Mouse (Mus musculus) lung, embryonic 16.5 days (tissue): Measurements from ENCODE around the gene Rasgef1b. TPM values are rescaled to one million over a fixed set of nuclear protein-coding genes. Genes with fewer than 3 reads are reported as not detected.
A peak's percentile ranks its signal among the peaks of the same experiment; 100 is the strongest.

Experiments used
- ATAC-seq: fragments of 200-750 bp; cut with Nextera tagmentation; 2 replicates; pipeline ENCODE4 v1.8.0; 2017; ENCODE audit warnings: low read depth, mild to moderate bottlenecking, moderate library complexity
- H3K27ac ChIP-seq: fragments of 300-500 bp; sonication (generic); 2 replicates; pipeline ENCODE4 v1.5.1; 2014; ENCODE audit warnings: mild to moderate bottlenecking, control low read depth, low read length
- H3K27me3 ChIP-seq: fragments of 300-500 bp; sonication (generic); 2 replicates; pipeline ENCODE4 v1.6.1; 2014; ENCODE audit warnings: low read depth, low read length, mixed read lengths; ENCODE audit not compliant: control insufficient read depth, insufficient read depth
- H3K36me3 ChIP-seq: fragments of 300-500 bp; sonication (generic); 2 replicates; pipeline ENCODE4 v1.6.1; 2014; ENCODE audit warnings: low read length; ENCODE audit not compliant: control insufficient read depth, insufficient read depth
- H3K4me1 ChIP-seq: fragments of 300-500 bp; sonication (generic); replicated peaks from 2 replicates; pipeline ENCODE4 v1.6.1; 2014; ENCODE audit warnings: low read length, mixed read lengths; ENCODE audit not compliant: control insufficient read depth, insufficient read depth
- H3K4me2 ChIP-seq: fragments of 300-500 bp; sonication (generic); 2 replicates; pipeline ENCODE4 v1.6.1; 2014; ENCODE audit warnings: low read depth, low read length, control low read depth
- H3K4me3 ChIP-seq: fragments of 300-500 bp; sonication (generic); 2 replicates; pipeline ENCODE4 v1.5.1; 2014; ENCODE audit warnings: mild to moderate bottlenecking, low read length, control low read depth
- H3K9ac ChIP-seq: fragments of 300-500 bp; sonication (generic); 2 replicates; pipeline ENCODE4 v1.6.1; 2014; ENCODE audit warnings: low read length, control low read depth
- H3K9me3 ChIP-seq: fragments of 300-500 bp; sonication (generic); 2 replicates; pipeline ENCODE4 v1.6.1; 2016; ENCODE audit warnings: low read length; ENCODE audit not compliant: control insufficient read depth
- WGBS: fragments of 180-500 bp; shearing (Covaris S2); extraction: QIAGEN DNeasy Blood & Tissue Kit; methylation state at CpG from one replicate; pipeline ENCODE4 v1.1.7; 2014; 5-methylcytosine and 5-hydroxymethylcytosine counted together
- polyA plus RNA-seq: library from polyadenylated mRNA; unstranded; fragments of >200 nt; fragmentation: Nextera tagmentation; extraction: Ambion mirVana; gene quantifications from 2 replicates; pipeline ENCODE4 v1.2.1, GENCODE M21; 2015

Gene Rasgef1b
- polyA plus RNA-seq, 1 experiment from 2014 or later = 17.3 TPM

DNA sequence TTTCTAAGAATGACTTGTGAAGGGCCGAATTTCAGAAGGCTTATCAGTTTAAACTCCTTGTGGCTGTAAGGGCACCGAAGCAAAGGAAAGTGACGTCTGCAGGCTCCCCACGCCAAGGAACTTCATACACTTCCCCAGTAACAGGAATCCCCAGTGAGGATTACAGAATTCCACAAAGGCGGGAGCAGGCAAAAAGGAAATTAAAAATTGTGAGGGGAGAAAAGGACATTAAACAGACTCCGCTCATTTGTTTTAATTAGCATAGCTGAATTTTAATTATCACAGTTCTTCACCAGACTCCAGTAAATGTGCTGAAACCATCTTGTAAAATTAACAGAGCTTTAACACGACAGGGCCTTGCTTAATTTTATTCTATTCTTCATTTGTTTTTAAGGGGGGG, 17.2 kb upstream of the Rasgef1b start:
- no peak overlapping the region for H3K4me2 ChIP-seq
- no peak for ATAC-seq
- H3K4me3 ChIP-seq = no peak overlapping the region
- H3K9ac ChIP-seq = no peak overlapping the region
- no peaks in the 10 kb centered on the region for H3K27me3 ChIP-seq
- H3K9me3 ChIP-seq = no peaks in the 10 kb centered on the region
- 50% methylated on average over 7 of the region's 7 CpGs for WGBS
- no peaks in the 10 kb centered on the region for H3K4me1 ChIP-seq
- no peaks in the 10 kb centered on the region for H3K36me3 ChIP-seq
- H3K27ac ChIP-seq = no peak overlapping the region

DNA sequence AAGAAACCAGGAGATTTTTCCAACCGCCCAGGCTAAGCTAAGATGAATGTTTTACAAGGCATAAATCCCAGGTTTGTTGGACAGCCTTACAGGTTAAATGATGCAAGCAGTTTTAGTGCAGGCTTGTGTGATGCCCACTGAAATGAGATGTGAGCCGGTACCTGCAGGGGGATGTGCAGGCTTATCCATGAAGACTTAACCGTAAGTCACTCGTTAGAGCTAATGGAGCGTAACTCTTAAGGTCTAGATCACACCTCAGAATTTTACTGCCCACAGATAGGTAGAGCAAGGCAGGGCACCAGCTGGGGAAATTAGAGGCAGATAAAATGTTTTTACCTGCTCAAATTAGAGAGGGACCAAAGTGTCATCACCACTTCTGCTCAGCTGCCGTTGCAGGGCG, 14.0 kb upstream of the Rasgef1b start:
- WGBS = 81% methylated on average over 7 of the region's 7 CpGs
- Histone ChIP-seq H3K27me3 (peaks cover 2% of the 10 kb centered on the region; the same call in 1 of the 2 replicates), H3K9me3 (no peaks in the 10 kb centered on the region), H3K4me1 (no peaks in the 10 kb centered on the region), H3K9ac (no peak overlapping the region), H3K36me3 (no peaks in the 10 kb centered on the region), H3K4me2 (no peak overlapping the region), H3K27ac (no peak overlapping the region), H3K4me3 (no peak overlapping the region)
- ATAC-seq = no peak

DNA sequence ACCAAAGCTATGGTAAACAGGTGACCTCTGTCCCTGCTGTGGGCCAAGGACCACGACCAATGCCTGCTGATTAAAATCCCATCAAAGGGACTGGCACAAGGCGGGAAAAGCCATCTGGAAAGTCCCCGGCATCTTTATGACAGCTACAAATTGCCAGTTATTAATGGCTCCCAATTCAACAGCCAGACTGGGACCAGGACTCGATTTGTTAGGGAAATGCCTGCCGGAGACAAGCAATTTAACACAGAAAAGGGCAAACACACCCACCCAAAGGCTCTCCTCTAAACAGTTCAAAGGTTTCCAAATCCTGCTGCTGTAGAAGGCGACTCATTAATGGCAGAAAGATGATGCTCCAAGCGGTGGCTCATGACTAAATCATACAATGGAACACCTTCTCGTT, 13.2 kb upstream of the Rasgef1b start:
- Histone ChIP-seq H3K4me3 (no peak overlapping the region), H3K36me3 (no peaks in the 10 kb centered on the region), H3K4me1 (no peaks in the 10 kb centered on the region), H3K9me3 (no peaks in the 10 kb centered on the region), H3K27me3 (peaks cover 2% of the 10 kb centered on the region; the same call in 1 of the 2 replicates), H3K9ac (no peak overlapping the region), H3K27ac (no peak overlapping the region), H3K4me2 (no peak overlapping the region)
- 46% methylated on average over 8 of the region's 8 CpGs for WGBS
- no peak for ATAC-seq

DNA sequence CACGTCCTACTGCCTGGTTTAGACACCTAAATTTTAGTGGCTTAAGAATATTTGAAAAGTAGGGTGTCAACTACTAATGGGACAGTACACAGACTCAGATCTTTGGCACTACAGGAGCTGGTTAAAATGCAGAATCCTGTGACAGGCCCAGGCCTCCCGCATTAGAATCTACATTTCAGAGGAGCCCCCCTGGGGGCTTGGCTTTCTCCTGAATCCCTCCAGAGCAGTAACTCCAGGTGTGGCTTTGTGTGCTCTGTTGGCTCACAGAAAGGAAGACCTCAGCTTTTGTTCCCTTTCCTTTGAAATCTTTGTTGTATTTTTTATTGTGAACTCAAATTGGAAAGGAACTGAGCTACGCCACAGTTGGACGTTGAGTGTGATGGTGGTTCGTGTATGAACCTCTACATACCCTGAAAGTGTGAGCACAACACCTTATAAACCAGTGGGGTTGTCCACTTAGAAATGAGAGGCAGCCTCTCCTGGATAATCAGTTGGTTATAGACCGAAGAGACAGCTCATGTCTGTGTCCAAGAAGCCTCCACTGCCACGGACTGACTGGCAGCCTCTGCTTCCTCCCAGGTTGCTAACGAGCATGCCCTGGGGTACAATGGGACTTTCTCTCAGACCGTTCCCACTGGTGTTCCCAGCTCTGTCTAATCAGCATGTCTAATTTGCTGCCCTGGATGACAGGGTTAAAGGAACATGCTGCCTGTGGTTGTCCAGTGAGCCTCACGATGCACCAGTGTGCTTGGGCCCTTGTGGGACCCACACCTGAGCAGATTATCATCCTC, 9.3 kb upstream of the Rasgef1b start:
- no peak overlapping the region for H3K4me3 ChIP-seq
- ATAC-seq = no peak
- WGBS = 50% methylated on average over 10 of the region's 10 CpGs
- H3K9ac ChIP-seq = no peak overlapping the region
- H3K9me3 ChIP-seq = no peaks in the 10 kb centered on the region
- no peak overlapping the region for H3K4me2 ChIP-seq
- peaks cover 2% of the 10 kb centered on the region; the same call in 1 of the 2 replicates for H3K27me3 ChIP-seq
- H3K36me3 ChIP-seq = no peaks in the 10 kb centered on the region
- no peaks in the 10 kb centered on the region for H3K4me1 ChIP-seq
- H3K27ac ChIP-seq = no peak overlapping the region

DNA sequence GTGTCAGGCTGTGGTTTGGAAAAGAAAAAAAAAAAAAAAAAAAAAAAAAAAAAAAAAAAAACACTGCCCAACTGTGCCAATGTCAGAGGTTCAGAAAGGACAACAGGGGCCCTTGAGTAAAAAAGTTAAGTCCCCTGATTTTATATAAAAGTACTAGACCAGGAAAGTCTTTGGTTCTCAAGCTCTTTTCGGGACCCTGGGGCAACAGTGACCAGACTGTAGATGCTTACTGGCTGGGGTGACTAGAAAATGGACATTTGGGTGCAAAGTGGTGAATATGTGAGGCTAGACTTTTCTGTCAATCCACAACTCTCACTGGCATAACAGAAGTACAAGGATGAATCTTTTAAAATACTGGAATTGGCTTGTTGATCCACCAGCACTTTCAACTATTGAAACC, 1.1 kb upstream of the Rasgef1b start:
- Histone ChIP-seq H3K4me1 (peaks cover 12% of the 10 kb centered on the region), H3K27ac (no peak overlapping the region), H3K27me3 (peaks cover 6% of the 10 kb centered on the region; the same call in 1 of the 2 replicates), H3K9me3 (no peaks in the 10 kb centered on the region), H3K36me3 (no peaks in the 10 kb centered on the region), H3K4me3 (no peak overlapping the region), H3K4me2 (no peak overlapping the region), H3K9ac (no peak overlapping the region)
- ATAC-seq = no peak
- WGBS = 78% methylated on average over 1 of the region's 1 CpGs

DNA sequence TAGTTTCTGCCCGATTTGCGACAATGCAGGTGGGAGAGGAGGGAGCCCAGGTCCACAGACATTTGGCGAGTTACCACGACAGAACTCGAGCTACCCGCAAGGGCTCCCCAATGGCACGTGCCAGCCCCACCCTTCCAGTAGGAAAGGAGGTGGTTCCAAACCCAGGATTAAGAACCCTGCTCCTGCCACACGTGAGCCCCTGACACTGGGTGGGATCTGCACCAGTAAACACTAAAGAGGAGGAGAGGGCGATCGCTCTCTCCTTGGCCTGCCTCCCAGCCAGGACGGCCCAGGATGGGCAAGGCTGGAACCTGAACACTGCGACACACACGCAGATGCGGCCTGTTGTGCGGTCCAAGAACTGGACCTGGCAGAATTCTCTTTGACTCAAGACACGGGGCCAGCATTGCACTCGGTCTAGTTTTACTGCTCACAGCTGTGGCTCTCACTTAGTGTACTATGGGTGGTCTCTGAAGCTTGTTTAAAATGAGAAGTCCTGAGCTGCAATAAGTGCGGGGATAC, 557 bp upstream of the Rasgef1b start:
- H3K27me3 ChIP-seq = peaks cover 6% of the 10 kb centered on the region; the same call in 1 of the 2 replicates
- ATAC-seq = peak; percentile 55
- 3% methylated on average over 18 of the region's 18 CpGs for WGBS
- H3K36me3 ChIP-seq = no peaks in the 10 kb centered on the region
- peak overlapping the region; percentile 30; the same call in 1 of the 2 replicates for H3K9ac ChIP-seq
- H3K4me1 ChIP-seq = peaks cover 12% of the 10 kb centered on the region
- H3K9me3 ChIP-seq = no peaks in the 10 kb centered on the region
- H3K27ac ChIP-seq = no peak overlapping the region
- peak overlapping the region; percentile 39 for H3K4me3 ChIP-seq
- peak overlapping the region; percentile 99 for H3K4me2 ChIP-seq

DNA sequence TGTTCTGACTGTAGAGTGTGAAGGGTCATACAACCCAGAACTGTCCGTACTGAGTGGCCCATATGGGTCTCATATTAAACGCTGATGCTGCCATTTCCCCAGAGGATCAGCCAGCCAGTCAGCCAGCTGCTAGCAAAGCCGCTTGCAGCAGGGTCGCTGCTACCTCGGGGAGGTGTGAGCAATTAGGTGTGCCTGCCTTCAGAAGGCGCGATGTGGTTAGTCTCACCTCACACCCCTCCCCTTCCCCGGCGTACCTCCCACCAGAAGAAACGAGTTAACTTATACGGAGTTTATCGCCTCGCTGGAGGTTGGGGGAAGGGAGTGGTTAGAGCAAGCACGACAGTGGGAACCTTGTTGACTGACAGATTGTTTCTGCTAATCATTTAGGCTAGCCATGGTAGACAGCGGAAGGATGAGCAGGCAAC, 826 bp downstream of the Rasgef1b start:
- Histone ChIP-seq H3K4me3 (peak overlapping the region; percentile 75), H3K27ac (no peak overlapping the region), H3K4me2 (peak overlapping the region; percentile 99), H3K36me3 (no peaks in the 10 kb centered on the region), H3K9me3 (no peaks in the 10 kb centered on the region), H3K27me3 (peaks cover 6% of the 10 kb centered on the region; the same call in 1 of the 2 replicates), H3K9ac (peak overlapping the region; percentile 8; the same call in 1 of the 2 replicates), H3K4me1 (peaks cover 12% of the 10 kb centered on the region)
- no peak for ATAC-seq
- WGBS = under 1% methylated on average over 15 of the region's 15 CpGs

DNA sequence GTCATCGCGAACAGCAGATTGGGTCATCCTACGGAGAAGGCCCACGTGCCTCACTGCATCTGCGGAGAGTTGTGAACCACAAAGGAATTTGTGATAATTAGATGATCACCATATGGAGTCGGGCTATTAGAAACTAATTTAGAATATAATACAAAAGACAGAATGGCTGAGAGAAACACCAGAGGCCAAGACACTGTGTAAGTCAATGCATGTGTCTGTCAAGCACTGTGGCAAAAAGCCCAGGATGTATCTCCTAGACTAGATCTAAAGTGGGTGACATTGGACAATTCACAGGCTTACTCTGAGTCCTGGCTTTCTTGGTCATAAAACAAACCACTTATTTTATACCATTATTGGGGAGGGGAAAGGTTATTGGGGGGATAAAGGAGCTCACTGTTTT, 4.9 kb downstream of the Rasgef1b start:
- WGBS = 54% methylated on average over 6 of the region's 6 CpGs
- peaks cover 7% of the 10 kb centered on the region for H3K4me1 ChIP-seq
- H3K27ac ChIP-seq = no peak overlapping the region
- no peaks in the 10 kb centered on the region for H3K36me3 ChIP-seq
- H3K9ac ChIP-seq = no peak overlapping the region
- H3K27me3 ChIP-seq = no peaks in the 10 kb centered on the region; the same call in 1 of the 2 replicates
- no peak overlapping the region for H3K4me2 ChIP-seq
- peak; percentile 83 for ATAC-seq
- H3K9me3 ChIP-seq = no peaks in the 10 kb centered on the region
- H3K4me3 ChIP-seq = no peak overlapping the region

DNA sequence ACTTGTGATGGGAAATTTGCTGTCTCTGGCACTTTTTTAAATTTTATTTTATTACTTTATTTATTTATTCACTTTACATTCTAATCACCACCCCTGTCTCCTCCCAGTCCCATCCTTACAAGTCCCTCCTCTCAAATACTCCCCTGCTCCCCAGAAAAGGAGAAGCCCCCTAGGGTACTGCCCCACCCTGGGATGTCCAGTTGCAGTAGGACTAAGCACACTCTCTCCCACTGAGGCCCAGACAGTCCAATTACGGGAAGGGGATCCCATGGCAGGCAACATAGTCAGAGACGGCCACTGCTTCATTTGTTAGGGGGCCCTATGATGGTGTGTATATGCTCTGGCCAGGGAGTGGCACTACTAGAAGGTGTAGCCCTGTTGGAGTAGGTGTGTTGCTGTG, 6.6 kb downstream of the Rasgef1b start:
- ATAC-seq = no peak
- H3K9ac ChIP-seq = no peak overlapping the region
- no peaks in the 10 kb centered on the region; the same call in 1 of the 2 replicates for H3K27me3 ChIP-seq
- H3K4me1 ChIP-seq = no peaks in the 10 kb centered on the region; the same call in 1 of the 2 replicates
- no peaks in the 10 kb centered on the region for H3K9me3 ChIP-seq
- no peaks in the 10 kb centered on the region for H3K36me3 ChIP-seq
- no peak overlapping the region for H3K4me3 ChIP-seq
- WGBS = 91% methylated on average over 2 of the region's 2 CpGs
- H3K4me2 ChIP-seq = no peak overlapping the region
- H3K27ac ChIP-seq = no peak overlapping the region
